Mouse (Mus musculus) neural tube, embryonic 10.5 days (tissue): ENCODE measurements around the gene Trpv4.
A peak's percentile ranks its signal among the peaks of the same experiment; 100 is the strongest.

Experiments
- DNase-seq: peaks from one replicate; pipeline ENCODE4 v3.0.0-alpha.2; 2017; ENCODE audit warnings: low spot score; ENCODE audit errors: extremely low spot score

The Trpv4 gene

DNA sequence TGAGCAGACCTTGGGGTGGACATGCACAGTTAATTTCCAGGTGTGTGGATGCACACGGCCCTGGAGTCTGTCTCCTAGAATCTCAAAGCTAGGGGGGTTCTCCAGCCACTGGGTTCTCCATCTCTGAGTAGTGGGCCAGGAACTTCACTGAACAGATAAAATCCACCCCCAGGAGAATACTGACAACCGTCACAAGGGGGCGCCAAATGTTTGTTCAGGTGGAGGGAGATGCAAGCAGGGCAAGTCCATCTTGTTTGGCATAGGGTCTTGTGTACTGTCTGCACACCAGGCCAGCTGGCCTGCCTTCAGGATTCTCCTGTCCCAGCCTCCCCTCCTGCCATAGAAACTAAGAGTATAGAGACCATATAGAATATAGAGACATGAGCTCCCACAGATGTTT lies 32.6 kb downstream of the Trpv4 start:
- DNase-seq, result peak; percentile 77

GRCm38 (mm10) chr5:114620305-114620704 lies 37.9 kb downstream of the Trpv4 start:
- no peak for DNase-seq

- peak; percentile 86 for DNase-seq
Measured at GRCm38 (mm10) chr5:114618851-114619250, 39.4 kb downstream of the Trpv4 start.

GRCm38 (mm10) chr5:114617809-114618208 lies 40.4 kb downstream of the Trpv4 start:
- DNase-seq, result no peak

DNA sequence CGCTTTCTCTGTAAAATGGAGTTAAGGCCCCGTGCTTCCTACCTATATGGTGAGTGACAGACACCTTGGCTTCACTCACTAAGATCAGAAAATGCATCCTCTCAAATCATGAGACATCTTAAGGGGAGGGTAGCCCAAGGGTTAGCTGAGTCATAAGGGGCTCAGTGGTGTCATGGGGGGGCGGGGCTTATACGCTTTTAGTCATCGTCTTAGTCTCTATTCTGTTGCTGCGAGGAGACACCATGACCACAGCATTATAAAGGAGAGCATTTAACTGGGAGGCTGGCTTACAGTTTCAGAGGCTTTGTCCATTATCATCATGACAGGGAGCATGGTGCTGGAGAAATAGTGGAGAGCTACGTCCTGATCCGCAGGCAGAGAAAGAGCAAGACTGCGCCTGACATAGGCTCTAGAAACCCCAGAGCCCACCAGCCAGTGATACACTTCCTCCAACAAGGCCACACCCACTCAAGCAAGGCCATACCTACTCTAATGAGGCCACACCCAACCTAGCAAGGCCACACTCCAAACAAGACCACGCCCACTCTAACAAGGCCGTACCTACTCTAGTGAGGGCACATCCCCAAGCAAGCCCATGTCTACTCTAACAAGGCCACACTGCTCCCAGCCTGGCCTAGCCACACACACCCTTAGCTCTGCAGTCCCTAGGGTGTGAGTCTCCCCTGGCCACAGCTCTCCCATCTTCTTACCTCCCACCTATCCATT lies 41.7 kb downstream of the Trpv4 start:
- no peak for DNase-seq

GRCm38 (mm10) chr5:114614863-114615262 lies 43.4 kb downstream of the Trpv4 start:
- DNase-seq, result no peak

DNA sequence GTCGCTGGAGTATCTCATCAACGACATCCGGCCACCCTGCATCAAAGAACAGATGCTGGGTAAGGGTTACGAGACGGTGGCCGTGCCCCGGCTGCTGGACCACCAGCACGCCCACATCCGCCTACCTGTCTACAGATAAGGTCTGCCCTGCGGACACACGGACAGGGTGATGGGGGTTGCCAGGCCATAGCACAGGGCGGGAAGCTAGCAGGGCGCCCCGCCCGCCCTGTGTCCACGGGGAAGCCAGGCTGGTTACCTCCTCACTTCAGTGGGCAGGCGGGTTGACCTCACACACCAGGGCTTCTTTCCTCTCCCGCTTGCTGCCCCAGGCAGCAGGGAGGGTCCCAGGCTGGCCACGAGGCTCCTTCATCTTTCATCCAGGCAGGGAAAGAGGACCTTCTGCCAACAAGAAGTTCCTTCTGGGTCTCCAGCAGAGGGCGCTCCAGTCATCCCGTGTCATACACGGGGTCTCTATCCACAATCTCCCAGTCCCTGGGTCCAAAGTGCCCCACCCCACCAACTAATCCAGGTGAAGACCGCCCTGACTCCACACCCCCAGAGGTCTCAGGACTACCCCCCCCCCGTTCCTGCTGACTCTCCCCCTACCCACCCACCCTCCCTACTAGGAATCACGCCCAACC lies 46.1 kb downstream of the Trpv4 start:
- DNase-seq, result peak; percentile 59

GRCm38 (mm10) chr5:114611256-114611655 lies 47.0 kb downstream of the Trpv4 start:
- DNase-seq, result no peak

DNA sequence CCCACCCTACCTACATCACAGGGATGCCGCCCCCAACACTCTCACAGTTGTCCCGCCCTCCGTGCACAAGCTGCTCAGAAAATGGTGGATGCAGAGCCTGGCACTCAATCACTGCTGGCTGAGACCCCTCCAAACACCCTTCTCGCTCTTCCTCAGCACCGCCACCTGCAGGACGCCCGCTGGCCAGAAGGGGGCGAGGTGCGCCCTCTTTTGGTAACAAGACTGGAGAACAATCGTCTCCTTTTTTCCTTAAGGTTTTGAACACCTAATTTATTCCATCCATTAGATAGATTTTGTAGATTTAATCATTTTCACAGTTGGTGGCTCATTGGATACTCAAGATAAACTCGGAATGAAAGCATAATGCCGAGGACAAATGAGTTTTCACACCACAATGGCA lies 49.7 kb downstream of the Trpv4 start:
- DNase-seq, result peak; percentile 93

DNA sequence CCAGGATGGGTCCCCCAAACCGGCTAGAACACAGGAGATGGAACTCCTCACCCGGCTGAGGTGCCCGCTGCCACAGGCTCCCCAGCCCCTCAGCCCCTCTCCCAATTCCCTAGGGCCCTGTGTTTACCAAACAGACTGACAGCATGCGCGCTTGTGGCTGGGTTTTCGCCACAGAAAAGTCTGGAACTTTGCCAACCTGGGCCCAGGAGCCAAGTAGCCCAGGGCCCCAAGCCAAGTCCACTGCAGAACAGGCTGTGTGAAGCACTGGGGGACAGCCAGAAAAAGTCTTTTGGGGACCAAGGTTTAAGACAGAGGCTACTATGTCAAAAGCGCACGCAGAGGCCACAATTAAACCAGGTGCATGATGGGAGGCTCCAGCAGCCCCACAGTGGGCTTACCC lies 50.6 kb downstream of the Trpv4 start:
- DNase-seq, result no peak

DNA sequence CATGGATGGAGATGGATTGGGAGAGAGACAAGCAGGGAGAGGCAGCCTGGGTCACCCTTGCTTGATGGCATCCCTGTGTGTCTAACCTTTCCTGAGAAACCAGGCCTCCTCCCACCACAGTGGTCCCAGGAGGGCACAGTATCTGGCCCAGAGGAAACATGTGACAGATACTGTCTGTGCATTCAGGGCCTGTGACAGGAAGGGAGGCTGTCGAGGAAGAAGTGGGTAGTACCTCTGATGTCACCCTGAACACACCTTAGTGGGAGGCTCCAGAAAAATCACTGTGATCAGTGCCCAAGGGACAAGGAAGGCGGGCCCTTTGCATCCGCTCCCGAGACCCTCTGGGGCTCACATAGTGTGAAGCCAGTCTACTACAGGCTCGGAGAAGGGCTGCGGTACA lies 52.2 kb downstream of the Trpv4 start:
- no peak for DNase-seq

GRCm38 (mm10) chr5:114604781-114605290 lies 53.4 kb downstream of the Trpv4 start:
- DNase-seq, result no peak

- DNase-seq, result no peak
Measured at GRCm38 (mm10) chr5:114603975-114604374, 54.2 kb downstream of the Trpv4 start.

DNA sequence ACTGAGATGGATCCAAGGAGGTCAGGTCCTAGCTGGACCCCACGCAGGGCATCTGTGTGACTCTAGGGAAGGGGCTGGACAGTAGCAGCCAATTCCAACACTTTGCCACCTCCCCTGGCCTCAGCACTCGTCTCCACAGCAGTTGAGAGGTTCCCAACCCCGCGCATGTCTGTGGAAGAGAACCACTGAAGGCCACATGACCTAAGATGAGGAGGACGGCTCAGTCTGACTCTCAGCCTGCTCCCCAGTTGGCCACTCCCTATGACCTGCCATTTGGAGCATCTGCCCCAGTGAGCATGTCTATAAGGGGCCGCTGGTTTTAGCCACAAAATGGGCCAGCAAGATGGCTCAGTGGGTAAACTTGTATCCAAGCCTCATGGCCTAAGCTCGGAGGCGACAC lies 56.2 kb downstream of the Trpv4 start:
- no peak for DNase-seq

GRCm38 (mm10) chr5:114597652-114598051 lies 60.6 kb downstream of the Trpv4 start:
- no peak for DNase-seq

- no peak for DNase-seq
Measured at GRCm38 (mm10) chr5:114597222-114597621, 61.0 kb downstream of the Trpv4 start.

- no peak for DNase-seq
Measured at GRCm38 (mm10) chr5:114596604-114597003, 61.6 kb downstream of the Trpv4 start.

- DNase-seq, result no peak
Measured at GRCm38 (mm10) chr5:114594741-114595241, 63.4 kb downstream of the Trpv4 start.

DNA sequence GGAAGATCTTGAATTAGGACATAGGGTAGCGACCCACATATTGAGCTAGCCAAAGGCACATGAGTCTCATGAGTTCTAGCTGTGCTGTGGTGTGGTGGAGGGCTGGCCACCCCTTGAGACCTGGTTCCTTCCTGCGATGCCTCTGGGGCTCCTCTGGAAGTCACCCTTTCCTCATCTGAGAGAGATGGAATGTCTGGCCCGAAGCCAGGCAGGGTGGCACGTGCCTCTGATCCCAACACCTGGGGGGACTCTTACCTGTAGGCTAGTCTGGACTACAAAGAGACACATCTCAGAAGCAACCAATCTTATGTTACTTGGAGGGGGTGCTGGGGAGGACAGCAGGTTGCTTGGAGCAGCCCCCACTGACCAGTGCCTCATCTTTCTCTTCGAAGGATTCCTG lies 64.3 kb downstream of the Trpv4 start:
- DNase-seq, result no peak

DNA sequence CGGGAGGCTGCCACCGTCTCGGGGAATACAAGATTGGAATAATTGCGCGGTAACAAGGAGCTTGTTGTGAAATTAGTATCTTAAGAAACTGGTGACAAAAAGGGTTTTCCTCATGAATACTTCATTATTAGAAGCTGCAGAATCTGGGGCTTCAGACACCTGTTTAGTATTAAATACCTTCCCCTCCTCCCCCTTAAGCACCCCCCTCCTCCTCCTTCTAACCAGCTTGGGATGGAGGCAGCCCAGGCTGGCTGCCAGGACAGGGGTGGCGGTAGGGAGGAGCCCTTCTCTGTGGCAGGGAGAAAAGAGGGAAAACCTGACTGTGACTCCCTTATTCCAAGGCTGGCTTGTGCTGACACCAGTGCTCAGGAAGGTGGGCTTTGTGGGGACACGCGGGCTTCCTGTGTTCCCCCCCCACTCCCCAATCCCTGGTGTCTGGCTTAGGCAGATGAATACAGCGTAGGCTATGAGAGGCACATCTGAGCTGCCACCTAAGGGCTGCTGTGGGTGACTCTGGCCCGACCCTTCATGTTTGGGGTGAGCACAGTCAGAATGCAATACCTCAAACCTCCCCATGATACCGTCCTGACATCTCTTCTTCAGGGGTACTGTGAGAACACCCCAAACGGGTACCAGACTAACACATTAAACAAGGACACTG lies 64.9 kb downstream of the Trpv4 start:
- no peak for DNase-seq

- DNase-seq, result no peak
Measured at GRCm38 (mm10) chr5:114592463-114593160, 65.6 kb downstream of the Trpv4 start.

GRCm38 (mm10) chr5:114591151-114591561 lies 67.1 kb downstream of the Trpv4 start:
- DNase-seq, result no peak
